Mouse (Mus musculus) spleen, postnatal 14 days (tissue): ENCODE results near the gene Gm12248.

Source experiments
- DNase-seq, 2 experiments: peaks; one replicate each; pipeline ENCODE4 v3.0.0; 2021 to 2022; ENCODE audit warnings: low spot score in 2 of 2

The Gm12248 gene

DNA sequence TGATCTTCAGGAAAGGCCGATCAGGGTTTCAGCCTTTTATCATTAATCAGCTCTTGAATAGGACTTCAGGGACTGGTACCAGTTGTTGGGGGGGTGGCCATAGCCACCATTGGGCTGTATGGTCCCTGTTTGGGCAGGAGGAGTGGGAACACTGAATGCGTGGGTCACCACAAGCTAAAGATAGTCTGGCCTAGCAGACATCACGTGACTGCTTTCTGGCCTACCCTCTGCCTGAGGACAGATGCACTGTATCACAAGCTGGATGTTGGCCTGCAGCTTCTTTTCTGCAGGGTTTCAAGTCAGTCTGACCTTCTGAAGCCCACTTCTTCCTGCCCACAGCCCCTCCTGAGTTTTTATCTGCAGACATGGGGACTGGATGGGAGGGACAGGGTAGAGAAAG is 59.3 kb downstream of the Gm12248 start:
- DNase-seq: no peak

- DNase-seq: no peak
Measured at GRCm38 (mm10) chr11:58031176-58031575, 61.8 kb downstream of the Gm12248 start.

DNA sequence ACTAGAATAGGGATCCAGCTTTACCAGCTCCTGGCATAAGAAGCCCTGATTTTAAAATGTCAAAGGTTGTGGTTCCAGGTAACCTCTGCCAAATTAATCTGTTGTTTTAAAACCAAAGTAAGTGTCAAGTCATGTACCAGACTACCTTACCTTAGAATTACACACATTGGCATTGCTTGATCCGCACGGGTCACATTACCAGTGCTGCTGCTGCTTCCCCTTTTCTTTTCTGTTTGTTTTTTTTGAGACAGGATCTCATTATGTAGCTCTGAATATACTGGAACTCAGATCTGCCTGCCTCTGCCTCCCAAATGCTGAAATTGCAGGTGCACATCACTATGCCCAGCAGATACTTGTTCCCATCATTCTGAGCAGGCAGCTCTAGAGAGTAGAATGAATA is 63.1 kb downstream of the Gm12248 start:
- DNase-seq: no peak

GRCm38 (mm10) chr11:58028981-58029380 is 64.0 kb downstream of the Gm12248 start:
- DNase-seq: no peak

DNA sequence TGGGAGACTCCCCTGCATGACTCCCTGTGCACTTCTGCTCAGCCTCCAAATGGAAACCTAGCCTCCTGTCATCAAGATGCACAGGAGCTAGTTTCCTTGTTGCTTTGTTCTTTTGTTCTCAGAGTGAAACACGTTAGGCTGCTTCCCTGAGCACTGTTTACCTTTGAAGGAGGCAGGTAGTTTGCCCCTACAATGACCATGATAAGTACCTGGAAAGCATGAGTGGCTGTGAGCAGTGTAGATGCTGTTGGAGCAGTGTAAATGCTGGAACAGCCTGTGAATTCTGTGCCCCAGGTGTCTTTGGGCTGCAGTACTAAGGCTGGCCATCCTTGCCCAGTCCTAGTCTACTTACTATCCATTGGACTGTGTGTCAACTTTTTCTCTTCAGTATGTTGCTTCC is 66.1 kb downstream of the Gm12248 start:
- no peak for DNase-seq

DNA sequence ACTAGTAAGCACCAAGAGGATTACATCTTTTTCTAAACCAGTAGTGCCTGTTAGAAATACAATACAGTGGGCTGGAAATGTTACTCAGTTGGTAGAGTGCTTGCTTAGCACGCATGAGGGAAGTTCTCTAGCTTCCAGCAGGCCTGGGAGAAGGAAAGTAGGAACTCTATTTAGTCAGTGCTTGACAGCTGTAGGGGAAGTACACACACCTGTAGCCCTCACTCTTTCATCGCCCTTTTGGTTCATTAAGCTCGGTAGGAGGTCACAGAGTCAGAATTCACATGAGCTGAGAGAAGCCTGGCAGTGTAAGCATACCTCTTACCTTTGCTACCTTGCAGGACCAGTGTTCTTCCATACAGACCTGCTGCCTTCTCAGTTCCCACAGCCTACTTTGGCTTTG is 66.6 kb downstream of the Gm12248 start:
- DNase-seq: no peak

- DNase-seq: no peak
Measured at GRCm38 (mm10) chr11:58025881-58026280, 67.1 kb downstream of the Gm12248 start.

- no peak for DNase-seq
Measured at GRCm38 (mm10) chr11:58024671-58025070, 68.3 kb downstream of the Gm12248 start.

GRCm38 (mm10) chr11:58024271-58024670 is 68.7 kb downstream of the Gm12248 start:
- DNase-seq: no peak

- no peak for DNase-seq
Measured at GRCm38 (mm10) chr11:58021618-58022017, 71.3 kb downstream of the Gm12248 start.

GRCm38 (mm10) chr11:58021095-58021494 is 71.8 kb downstream of the Gm12248 start:
- no peak for DNase-seq

DNA sequence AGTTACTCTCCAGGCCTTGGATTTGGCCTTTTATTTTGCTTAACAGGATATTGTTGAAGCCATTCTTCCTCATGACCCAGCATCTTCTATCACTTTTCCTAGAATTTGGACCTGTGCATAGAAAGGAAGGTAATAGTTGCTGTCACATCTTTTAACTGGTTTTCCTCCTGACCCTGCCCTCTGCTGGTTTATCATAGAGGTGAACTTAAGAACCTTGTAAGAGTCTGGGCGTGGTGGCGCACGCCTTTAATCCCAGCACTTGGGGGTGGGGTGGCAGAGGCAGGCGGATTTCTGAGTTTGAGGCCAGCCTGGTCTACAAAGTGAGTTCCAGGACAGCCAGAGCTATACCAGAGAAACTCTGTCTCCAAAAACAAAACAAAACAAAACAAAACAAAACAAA is 74.2 kb downstream of the Gm12248 start:
- DNase-seq: no peak

DNA sequence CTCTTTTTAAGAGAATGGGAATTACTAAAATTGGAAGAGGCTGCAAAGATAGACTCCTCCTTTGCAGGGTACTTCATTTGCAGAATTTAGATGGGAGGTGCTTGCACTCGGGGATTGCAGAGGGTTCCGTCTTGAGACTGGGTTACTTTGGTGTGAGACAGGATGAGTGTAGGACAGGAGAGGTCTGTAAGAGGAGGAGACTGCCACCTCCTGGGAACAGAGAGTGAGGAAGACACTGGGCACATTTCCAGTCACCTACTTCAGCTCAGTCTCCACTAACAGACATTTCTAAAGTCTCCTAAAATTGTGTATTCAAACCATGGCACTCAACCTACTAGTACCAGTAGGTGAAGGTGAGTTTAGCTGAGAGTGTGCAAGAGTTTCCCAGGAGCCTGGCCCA is 74.6 kb downstream of the Gm12248 start:
- no peak for DNase-seq

GRCm38 (mm10) chr11:58017422-58017821 is 75.5 kb downstream of the Gm12248 start:
- no peak for DNase-seq

DNA sequence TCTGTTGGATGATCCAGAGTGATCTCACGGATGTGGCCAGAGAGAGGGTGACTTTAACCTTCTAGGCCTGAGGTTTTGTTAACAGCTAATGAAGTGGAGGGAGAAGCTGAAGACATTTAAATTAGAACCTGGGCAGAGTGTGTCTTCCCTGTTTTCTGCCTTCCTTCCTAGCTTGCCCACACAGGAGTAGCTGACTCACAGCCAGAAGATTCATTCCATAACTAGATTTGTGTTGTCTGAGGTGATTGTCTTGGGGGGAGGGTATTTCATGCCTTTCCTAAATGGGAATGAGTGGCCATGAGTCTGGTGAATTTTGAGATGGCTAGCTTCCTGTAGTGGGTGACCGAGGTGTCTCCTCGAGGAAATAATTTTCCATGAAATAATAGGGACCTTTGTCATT is 76.6 kb downstream of the Gm12248 start:
- DNase-seq: no peak

GRCm38 (mm10) chr11:58015339-58015738 is 77.6 kb downstream of the Gm12248 start:
- no peak for DNase-seq

DNA sequence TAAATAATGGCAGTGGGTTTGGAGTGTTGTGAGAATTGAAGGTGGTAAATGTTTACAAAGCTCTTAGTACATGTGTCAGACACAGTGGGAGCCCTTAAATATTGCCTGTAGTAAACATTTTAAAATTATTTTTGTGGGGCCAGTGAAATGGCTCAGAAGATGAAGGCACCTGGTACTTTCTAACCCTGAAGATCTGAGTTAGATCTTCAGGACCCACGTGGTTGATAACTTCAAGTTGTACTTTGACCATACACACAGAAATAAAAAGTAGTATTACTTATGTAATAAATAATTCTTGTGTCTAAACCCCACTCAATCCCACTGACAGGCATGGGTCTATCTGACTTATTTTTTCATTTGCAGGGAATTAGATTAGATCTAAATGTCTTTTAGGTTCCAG is 78.3 kb downstream of the Gm12248 start:
- no peak for DNase-seq
